Mouse (Mus musculus): Measurements from ENCODE around the gene Slc9a9.

- TF ChIP-seq CTCF (IDR thresholded peaks at IDR 0.05; ENCODE audit: low read depth) (no peak), EP300 (IDR thresholded peaks at IDR 0.05; ENCODE audit: low read depth) (peak; percentile 30; the same call in 1 of the 2 replicates)
These were observed 402.8 kb downstream of the Slc9a9 start for GRCm38 (mm10) chr9:95072450-95072955.
